8 mouse cellular contexts compared by ENCODE assay signal in genomic region chr16:38475681-38476311, GRCm38 (mm10). TPM values are rescaled to one million over a fixed set of nuclear protein-coding genes. Genes with fewer than 3 reads are reported as not detected.
DNase-seq lines count a peak whose midpoint lies in the region; ATAC-seq and TF ChIP-seq lines count a peak whose summit lies in the region.

No protein-coding gene starts in this region.

- peaks cover 8% of the 10 kb centered on the region for H3K27me3 ChIP-seq in erythroblast, embryonic 14.5 days (ENCODE audit: control insufficient read depth)
- no peaks in the 10 kb centered on the region for H3K27me3 ChIP-seq in spleen, adult 2 months (ENCODE audit: control insufficient read depth, insufficient read depth, low read length)
- H3K27me3 ChIP-seq in liver, embryonic 11.5 days (replicated peaks; ENCODE audit: control insufficient read depth, insufficient read depth, low read length): no peaks in the 10 kb centered on the region

- no peak overlapping the region for H3K9ac ChIP-seq in liver, embryonic 11.5 days (ENCODE audit: low read depth, low read length)

- intact Hi-C loops in left cerebral cortex, adult 2 months (cut with DNase I): no loop called here

- peak overlapping the region; percentile 64 for H3K4me3 ChIP-seq in erythroblast, embryonic 14.5 days (replicated peaks)
- peak overlapping the region; percentile 58; the same call in 1 of the 2 replicates for H3K4me3 ChIP-seq in spleen, adult 2 months (ENCODE audit: extremely low read depth, insufficient read depth, insufficient read length)
- H3K4me3 ChIP-seq in liver, embryonic 11.5 days (ENCODE audit: low read depth, low read length): peak overlapping the region; percentile 46
- H3K4me3 ChIP-seq in left cerebral cortex, adult 2 months: no peak overlapping the region

- no peaks in the 10 kb centered on the region for H3K9me3 ChIP-seq in erythroblast, embryonic 14.5 days (ENCODE audit: control insufficient read depth, low read length)
- H3K9me3 ChIP-seq in liver, embryonic 11.5 days (ENCODE audit: control insufficient read depth, low read length): no peaks in the 10 kb centered on the region

- ATAC-seq in erythroblast, adult 5-6 weeks (replicated peaks; ENCODE audit: low FRiP score, poor library complexity, severe bottlenecking): no peak
- ATAC-seq in liver, embryonic 11.5 days (replicated peaks; ENCODE audit: low FRiP score): no peak

- no peaks in the 10 kb centered on the region for H3K36me3 ChIP-seq in erythroblast, embryonic 14.5 days (ENCODE audit: control insufficient read depth)
- H3K36me3 ChIP-seq in spleen, adult 2 months (ENCODE audit: control insufficient read depth, insufficient read depth, low read length): no peaks in the 10 kb centered on the region
- H3K36me3 ChIP-seq in liver, embryonic 11.5 days (ENCODE audit: control insufficient read depth, insufficient read depth, low read length): no peaks in the 10 kb centered on the region

- WGBS in spleen, adult 2 months: 37% methylated on average over 4 of the region's 4 CpGs
- WGBS in liver, embryonic 11.5 days: 39% methylated on average over 4 of the region's 4 CpGs

- H3K4me2 ChIP-seq in liver, embryonic 11.5 days: peak overlapping the region; percentile 74

- no peak for DNase-seq in spleen, adult 2 months (ENCODE audit: low read depth in 1 of 2, low spot score in 2 of 2)
- DNase-seq in spleen, postnatal 4 days (ENCODE audit: low spot score in 2 of 2): no peak
- DNase-seq in liver, embryonic 11.5 days (ENCODE audit: low spot score): no peak
- DNase-seq in thymus, postnatal 0 days (ENCODE audit: low spot score): no peak
- DNase-seq in left cerebral cortex, adult 11 months (ENCODE audit: low spot score): no peak
- no peak for DNase-seq in left cerebral cortex, adult 2 months (ENCODE audit: extremely low spot score in 1 of 2, low spot score in 2 of 2)

- peaks cover 54% of the 10 kb centered on the region for H3K4me1 ChIP-seq in erythroblast, embryonic 14.5 days (ENCODE audit: control insufficient read depth)
- peaks cover 3% of the 10 kb centered on the region; the same call in 1 of the 2 replicates for H3K4me1 ChIP-seq in spleen, adult 2 months (ENCODE audit: control insufficient read depth, insufficient read depth, insufficient read length)
- H3K4me1 ChIP-seq in liver, embryonic 11.5 days (replicated peaks; ENCODE audit: control insufficient read depth, insufficient read depth, low read length): peaks cover 18% of the 10 kb centered on the region

- H3K27ac ChIP-seq in spleen, adult 2 months (ENCODE audit: insufficient read depth, low read length): no peak overlapping the region
- no peak overlapping the region for H3K27ac ChIP-seq in liver, embryonic 11.5 days (ENCODE audit: low read depth, low read length)
- no peak overlapping the region for H3K27ac ChIP-seq in left cerebral cortex, adult 2 months

- TF ChIP-seq CTCF in spleen, adult 2 months (IDR thresholded peaks at IDR 0.05; ENCODE audit: extremely low read depth, insufficient read depth, insufficient read length, insufficient replicate concordance): no peak
- TF ChIP-seq CTCF in left cerebral cortex, adult 2 months (IDR thresholded peaks at IDR 0.05): no peak

- TF ChIP-seq POLR2A in spleen, adult 2 months (IDR thresholded peaks at IDR 0.05; ENCODE audit: low read depth, low read length): no peak

RNA-seq across cellular contexts. Expression of gene Cd80, which starts 20.4 kb away (rescaled TPM):
- polyA plus RNA-seq in erythroblast, embryonic 14.5 days (2012): not detected in 2 replicates
- not detected in 2 replicates for total RNA-seq in erythroblast, adult 5-6 weeks (2015; ENCODE audit: low replicate concordance)
- 0.77 and 0.98 TPM in 2 replicates for total RNA-seq in erythroblast, adult 5-6 weeks (2017; ENCODE audit: low replicate concordance)
- polyA plus RNA-seq in spleen, adult 2 months (2012; rRNA removed): 1.8 and 2.0 TPM in 2 replicates
- 0.14 and 0.23 TPM in 2 replicates for polyA plus RNA-seq in liver, embryonic 11.5 days (2014; fragmentation: Nextera tagmentation; extraction: Ambion mirVana)
- polyA plus RNA-seq in thymus, postnatal 0 days (2015; fragmentation: Nextera tagmentation; extraction: Ambion mirVana): 0.72 and 0.82 TPM in 2 replicates
- total RNA-seq in left cerebral cortex, adult 2 months (2021): under 1 TPM; 0.27 to 0.54 TPM

RNA-seq across cellular contexts. Expression of gene Adprh, which starts 23.3 kb away (rescaled TPM):
- 15.1 and 15.6 TPM in 2 replicates for polyA plus RNA-seq in erythroblast, embryonic 14.5 days (2012)
- 6.1 and 9.2 TPM in 2 replicates for total RNA-seq in erythroblast, adult 5-6 weeks (2015; ENCODE audit: low replicate concordance)
- total RNA-seq in erythroblast, adult 5-6 weeks (2017; ENCODE audit: low replicate concordance): 2.2 and 4.6 TPM in 2 replicates
- polyA plus RNA-seq in spleen, adult 2 months (2012; rRNA removed): 39.9 and 47.4 TPM in 2 replicates
- polyA plus RNA-seq in liver, embryonic 11.5 days (2014; fragmentation: Nextera tagmentation; extraction: Ambion mirVana): 92.0 and 92.1 TPM in 2 replicates
- 90.2 and 91.5 TPM in 2 replicates for polyA plus RNA-seq in thymus, postnatal 0 days (2015; fragmentation: Nextera tagmentation; extraction: Ambion mirVana)
- total RNA-seq in left cerebral cortex, adult 2 months (2021): 10 to 100 TPM; 60.9 to 61.6 TPM

RNA-seq across cellular contexts. Expression of gene Pla1a, which starts 42.9 kb away (rescaled TPM):
- polyA plus RNA-seq in erythroblast, embryonic 14.5 days (2012): not detected in 2 replicates
- total RNA-seq in erythroblast, adult 5-6 weeks (2015; ENCODE audit: low replicate concordance): 3.7 TPM in 1 of 2 replicates, not detected in the other
- 0.28 TPM in 1 of 2 replicates, not detected in the other for total RNA-seq in erythroblast, adult 5-6 weeks (2017; ENCODE audit: low replicate concordance)
- 0.54 and 0.88 TPM in 2 replicates for polyA plus RNA-seq in spleen, adult 2 months (2012; rRNA removed)
- 0.79 and 1.4 TPM in 2 replicates for polyA plus RNA-seq in liver, embryonic 11.5 days (2014; fragmentation: Nextera tagmentation; extraction: Ambion mirVana)
- 2.2 and 2.8 TPM in 2 replicates for polyA plus RNA-seq in thymus, postnatal 0 days (2015; fragmentation: Nextera tagmentation; extraction: Ambion mirVana)
- total RNA-seq in left cerebral cortex, adult 2 months (2021): 1 to 10 TPM; 1.5 to 2.5 TPM

RNA-seq across cellular contexts. Expression of gene Timmdc1, which starts 46.7 kb away (rescaled TPM):
- 2.8 and 3.2 TPM in 2 replicates for polyA plus RNA-seq in erythroblast, embryonic 14.5 days (2012)
- 1.5 and 3.6 TPM in 2 replicates for total RNA-seq in erythroblast, adult 5-6 weeks (2015; ENCODE audit: low replicate concordance)
- total RNA-seq in erythroblast, adult 5-6 weeks (2017; ENCODE audit: low replicate concordance): 3.8 and 12.4 TPM in 2 replicates
- 7.8 and 14.8 TPM in 2 replicates for polyA plus RNA-seq in spleen, adult 2 months (2012; rRNA removed)
- 25.1 and 28.1 TPM in 2 replicates for polyA plus RNA-seq in liver, embryonic 11.5 days (2014; fragmentation: Nextera tagmentation; extraction: Ambion mirVana)
- 29.4 and 30.1 TPM in 2 replicates for polyA plus RNA-seq in thymus, postnatal 0 days (2015; fragmentation: Nextera tagmentation; extraction: Ambion mirVana)
- 10 to 100 TPM; 32.2 to 33.4 TPM for total RNA-seq in left cerebral cortex, adult 2 months (2021)
